Mouse (Mus musculus): ENCODE measurements around the gene Mipol1. TPM values are rescaled to one million over a fixed set of nuclear protein-coding genes. Genes with fewer than 3 reads are reported as not detected.
A peak's percentile ranks its signal among the peaks of the same experiment; 100 is the strongest.

Mipol1 gene
- 8.1 and 9.4 TPM in 2 replicates for polyA plus RNA-seq (2016; fragmentation: Nextera tagmentation; extraction: Ambion mirVana)

DNA sequence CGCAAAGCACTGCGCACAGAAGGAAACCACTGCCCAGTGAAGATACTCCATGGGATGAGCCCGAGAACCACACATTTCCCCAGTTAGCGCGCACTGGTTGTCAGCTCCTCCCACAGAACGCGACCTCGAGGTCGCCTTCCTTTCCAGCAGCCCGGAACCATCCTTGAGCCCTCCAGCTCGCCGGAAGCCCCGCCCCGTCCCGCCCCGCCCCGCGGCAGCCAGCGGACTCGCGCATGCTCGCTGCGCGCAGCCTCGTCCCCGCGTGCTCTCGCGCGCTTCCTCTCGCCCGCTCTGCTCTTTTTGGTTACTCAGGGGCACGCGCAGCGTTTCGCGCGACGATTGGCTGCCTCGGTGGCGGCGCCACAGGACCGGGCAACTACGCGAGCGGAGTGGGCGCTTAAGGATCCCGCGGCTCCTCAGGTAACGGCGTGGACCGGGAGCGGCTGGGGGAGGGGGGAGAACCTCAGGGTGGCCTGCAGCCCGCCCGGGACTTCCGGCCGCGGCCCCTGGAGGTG, at the start of gene Mipol1, which contains the start of gene Prps1l3:
Gene Mipol1, plus strand, starts transcription at position 236 of the 515 bp plus-strand sequence.
Gene Prps1l3, plus strand, starts transcription at position 221 of the 515 bp plus-strand sequence.
- 0 out of 2 replicates have a peak, but pooled peaks cover 5% of the 10 kb centered on the region for H3K36me3 ChIP-seq (replicated peaks)
- H3K27ac ChIP-seq: peak within 1 kb of the TSS; percentile 72
- under 1% methylated on average over 58 of the region's 58 CpGs for WGBS
- H3K4me3 ChIP-seq (replicated peaks): peak within 1 kb of the TSS; percentile 53
- peaks cover 7% of the 10 kb centered on the region; the same call in 1 of the 2 replicates for H3K4me1 ChIP-seq
- H3K4me2 ChIP-seq: peak within 1 kb of the TSS; percentile 63
- H3K9ac ChIP-seq: peak within 1 kb of the TSS; percentile 68
- H3K9me3 ChIP-seq: no peaks in the 10 kb centered on the region
- peak; percentile 97 for ATAC-seq (ENCODE audit: low FRiP score)
- H3K27me3 ChIP-seq: no peaks in the 10 kb centered on the region

- no peak overlapping the region for H3K9ac ChIP-seq
- no peaks in the 10 kb centered on the region for H3K9me3 ChIP-seq
- H3K4me1 ChIP-seq: peaks cover 6% of the 10 kb centered on the region
- H3K4me3 ChIP-seq (replicated peaks): no peak overlapping the region
- no peak for ATAC-seq (ENCODE audit: low FRiP score)
- WGBS: 63% methylated on average over 2 of the region's 2 CpGs
- H3K27me3 ChIP-seq: 0 out of 2 replicates have a peak, but pooled peaks cover 3% of the 10 kb centered on the region
- no peak overlapping the region for H3K27ac ChIP-seq
- H3K36me3 ChIP-seq (replicated peaks): no peaks in the 10 kb centered on the region
- H3K4me2 ChIP-seq: no peak overlapping the region
Measured at GRCm38 (mm10) chr12:57184401-57185147, 45.7 kb upstream of the Mipol1 start.

DNA sequence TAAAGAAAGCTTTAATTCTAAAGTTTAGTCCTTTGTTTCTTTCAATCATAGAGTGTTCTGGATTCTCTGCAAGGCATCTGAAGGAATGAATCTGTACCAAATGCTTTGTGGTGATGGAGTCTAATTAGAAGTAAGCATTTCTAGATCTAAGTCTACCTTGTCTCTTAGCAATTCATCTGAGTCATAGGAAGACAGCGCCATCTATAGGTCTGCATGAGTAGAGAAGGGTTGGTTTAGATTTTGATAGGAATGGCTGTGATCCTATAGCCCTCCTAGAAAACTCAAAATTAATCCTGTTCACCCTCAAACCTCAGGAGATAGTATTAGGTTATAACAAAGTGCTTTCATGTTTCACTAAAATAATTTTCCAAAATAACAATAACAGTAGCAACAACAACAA, 44.8 kb upstream of the Mipol1 start:
- Histone ChIP-seq H3K27ac (no peak overlapping the region), H3K4me1 (no peaks in the 10 kb centered on the region), H3K36me3 (replicated peaks) (no peaks in the 10 kb centered on the region), H3K4me3 (replicated peaks) (no peak overlapping the region), H3K9me3 (no peaks in the 10 kb centered on the region), H3K9ac (no peak overlapping the region), H3K27me3 (0 out of 2 replicates have a peak, but pooled peaks cover 3% of the 10 kb centered on the region), H3K4me2 (no peak overlapping the region)
- 0% methylated on average over 1 of the region's 1 CpGs for WGBS
- ATAC-seq (ENCODE audit: low FRiP score): no peak

GRCm38 (mm10) chr12:57186126-57186525, 44.1 kb upstream of the Mipol1 start:
- no peak overlapping the region for H3K4me2 ChIP-seq
- H3K27ac ChIP-seq: no peak overlapping the region
- H3K27me3 ChIP-seq: 0 out of 2 replicates have a peak, but pooled peaks cover 3% of the 10 kb centered on the region
- WGBS: 77% methylated on average over 2 of the region's 2 CpGs
- no peak for ATAC-seq (ENCODE audit: low FRiP score)
- no peak overlapping the region for H3K4me3 ChIP-seq (replicated peaks)
- H3K36me3 ChIP-seq (replicated peaks): no peaks in the 10 kb centered on the region
- no peaks in the 10 kb centered on the region for H3K4me1 ChIP-seq
- no peak overlapping the region for H3K9ac ChIP-seq
- H3K9me3 ChIP-seq: no peaks in the 10 kb centered on the region

GRCm38 (mm10) chr12:57187032-57187431, 43.2 kb upstream of the Mipol1 start:
- Histone ChIP-seq H3K9ac (no peak overlapping the region), H3K4me1 (no peaks in the 10 kb centered on the region), H3K4me3 (replicated peaks) (no peak overlapping the region), H3K27me3 (0 out of 2 replicates have a peak, but pooled peaks cover 3% of the 10 kb centered on the region), H3K27ac (no peak overlapping the region), H3K9me3 (no peaks in the 10 kb centered on the region), H3K36me3 (replicated peaks) (no peaks in the 10 kb centered on the region), H3K4me2 (no peak overlapping the region)
- WGBS: 94% methylated on average over 4 of the region's 4 CpGs
- no peak for ATAC-seq (ENCODE audit: low FRiP score)

DNA sequence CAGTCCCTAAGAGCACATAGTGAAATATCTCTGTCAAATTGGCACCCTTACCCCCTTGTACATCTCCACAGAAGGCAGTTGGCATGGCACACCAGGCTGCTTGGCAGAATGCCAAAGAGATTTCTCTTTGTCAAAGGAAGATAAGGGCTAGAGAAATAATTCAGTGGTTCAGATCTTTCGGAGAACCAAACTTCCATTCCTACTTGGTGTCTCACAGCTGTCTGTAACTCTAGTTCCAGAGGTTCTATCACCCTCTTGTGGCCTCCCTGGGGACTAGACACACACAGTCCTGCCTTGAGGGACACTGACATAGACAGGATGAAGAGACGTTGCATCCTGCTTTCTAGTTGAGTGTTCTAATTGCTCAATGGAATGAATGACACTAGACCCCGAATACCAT, 35.6 kb upstream of the Mipol1 start:
- Histone ChIP-seq H3K4me2 (no peak overlapping the region), H3K4me1 (peaks cover 12% of the 10 kb centered on the region; the same call in 1 of the 2 replicates), H3K4me3 (replicated peaks) (no peak overlapping the region), H3K9me3 (no peaks in the 10 kb centered on the region), H3K36me3 (replicated peaks) (no peaks in the 10 kb centered on the region), H3K27ac (no peak overlapping the region), H3K9ac (no peak overlapping the region), H3K27me3 (peaks cover 24% of the 10 kb centered on the region)
- 42% methylated on average over 3 of the region's 3 CpGs for WGBS
- no peak for ATAC-seq (ENCODE audit: low FRiP score)

GRCm38 (mm10) chr12:57196286-57196607, 34.0 kb upstream of the Mipol1 start:
- no peak for ATAC-seq (ENCODE audit: low FRiP score)
- WGBS: 6% methylated on average over 8 of the region's 8 CpGs

GRCm38 (mm10) chr12:57196608-57197362, 33.4 kb upstream of the Mipol1 start:
- peak overlapping the region; percentile 53 for H3K9ac ChIP-seq
- peaks cover 24% of the 10 kb centered on the region for H3K27me3 ChIP-seq
- peaks cover 12% of the 10 kb centered on the region; the same call in 1 of the 2 replicates for H3K4me1 ChIP-seq
- under 1% methylated on average over 59 of the region's 59 CpGs for WGBS
- peak; percentile 62; the same call in 1 of the 2 replicates for ATAC-seq (ENCODE audit: low FRiP score)
- H3K36me3 ChIP-seq (replicated peaks): no peaks in the 10 kb centered on the region
- H3K27ac ChIP-seq: 0 out of 2 replicates have a peak overlapping the region, but pooled peaks have one; percentile 9
- H3K4me3 ChIP-seq (replicated peaks): peak overlapping the region; percentile 51
- peak overlapping the region; percentile 84 for H3K4me2 ChIP-seq
- no peaks in the 10 kb centered on the region for H3K9me3 ChIP-seq

More at GRCm38 (mm10) chr12:57196286-57196607, 34.0 kb upstream of the Mipol1 start:
- peak overlapping the region; percentile 84 for H3K4me2 ChIP-seq
- H3K9ac ChIP-seq: peak overlapping the region; percentile 53; the same call in 1 of the 2 replicates
- 0 out of 2 replicates have a peak overlapping the region, but pooled peaks have one; percentile 9 for H3K27ac ChIP-seq
- H3K36me3 ChIP-seq (replicated peaks): no peaks in the 10 kb centered on the region
- H3K9me3 ChIP-seq: no peaks in the 10 kb centered on the region
- H3K27me3 ChIP-seq: peaks cover 24% of the 10 kb centered on the region
- peaks cover 12% of the 10 kb centered on the region; the same call in 1 of the 2 replicates for H3K4me1 ChIP-seq
- peak overlapping the region; percentile 51 for H3K4me3 ChIP-seq (replicated peaks)

DNA sequence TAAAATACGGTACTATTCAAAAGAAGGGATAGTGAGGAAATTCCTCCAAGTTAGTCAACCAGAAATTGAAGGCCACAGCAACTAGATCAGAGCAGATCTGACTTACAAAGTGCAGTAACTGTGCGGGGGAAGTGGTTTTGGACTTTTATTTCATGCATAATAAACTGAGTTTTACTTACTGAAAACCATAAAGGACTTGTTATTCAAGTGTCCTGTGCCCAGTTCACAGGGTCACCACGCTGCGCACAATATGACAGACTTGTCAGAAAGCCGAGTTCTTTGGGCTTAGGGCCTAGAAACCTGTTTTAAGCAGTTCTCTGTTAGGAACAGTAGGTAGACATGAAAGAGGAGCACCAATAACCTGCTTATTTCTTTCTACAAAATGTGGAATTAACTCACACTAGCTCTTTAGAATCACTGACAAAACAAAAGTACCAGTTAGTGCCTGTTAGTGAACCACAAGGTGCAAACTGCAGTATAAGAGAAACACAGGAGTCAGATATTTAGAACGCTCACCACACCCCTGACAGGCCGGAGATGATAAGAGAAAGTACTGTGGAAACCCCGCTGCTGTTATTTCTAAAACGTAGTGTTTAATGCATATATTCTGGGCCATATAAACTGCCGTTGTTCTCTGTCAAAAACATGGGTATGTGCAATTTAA, 32.7 kb upstream of the Mipol1 start, which contains the start of gene Slc25a21:
Gene Slc25a21, minus strand, starts transcription at position 110 of the 664 bp plus-strand sequence.
- WGBS: 44% methylated on average over 10 of the region's 10 CpGs
- Histone ChIP-seq H3K9me3 (no peaks in the 10 kb centered on the region), H3K4me2 (peak within 1 kb of the TSS; percentile 84), H3K4me3 (replicated peaks) (peak within 1 kb of the TSS; percentile 51), H3K4me1 (peaks cover 12% of the 10 kb centered on the region; the same call in 1 of the 2 replicates), H3K36me3 (replicated peaks) (no peaks in the 10 kb centered on the region), H3K27me3 (peaks cover 24% of the 10 kb centered on the region), H3K9ac (peak within 1 kb of the TSS; percentile 53), H3K27ac (0 out of 2 replicates have a peak within 1 kb of the TSS, but pooled peaks have one; percentile 9)
- ATAC-seq (ENCODE audit: low FRiP score): no peak

DNA sequence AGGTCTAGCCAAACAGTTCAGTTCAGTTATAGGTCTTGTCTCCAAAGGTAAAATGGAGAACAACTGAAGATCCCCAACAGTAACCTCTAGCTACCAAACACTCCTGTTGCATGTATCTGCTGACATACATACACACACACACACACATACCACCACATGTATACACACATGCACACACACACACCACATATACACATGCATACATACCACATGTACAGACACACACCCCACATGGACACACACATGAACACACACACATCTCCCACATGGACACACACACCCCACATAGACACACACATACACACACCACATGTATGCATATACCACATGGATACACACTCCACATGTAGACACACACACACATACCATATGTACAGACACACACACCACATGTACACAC, 32.0 kb upstream of the Mipol1 start:
- no peak for ATAC-seq (ENCODE audit: low FRiP score)
- peaks cover 12% of the 10 kb centered on the region; the same call in 1 of the 2 replicates for H3K4me1 ChIP-seq
- no peaks in the 10 kb centered on the region for H3K36me3 ChIP-seq (replicated peaks)
- H3K27ac ChIP-seq: no peak overlapping the region
- no peak overlapping the region for H3K4me2 ChIP-seq
- no peak overlapping the region for H3K4me3 ChIP-seq (replicated peaks)
- H3K27me3 ChIP-seq: peaks cover 24% of the 10 kb centered on the region
- H3K9me3 ChIP-seq: no peaks in the 10 kb centered on the region
- no peak overlapping the region for H3K9ac ChIP-seq

- Histone ChIP-seq H3K4me1 (peaks cover 12% of the 10 kb centered on the region; the same call in 1 of the 2 replicates), H3K27ac (no peak overlapping the region), H3K4me2 (no peak overlapping the region), H3K27me3 (peaks cover 24% of the 10 kb centered on the region), H3K36me3 (replicated peaks) (no peaks in the 10 kb centered on the region), H3K9me3 (no peaks in the 10 kb centered on the region), H3K4me3 (replicated peaks) (no peak overlapping the region), H3K9ac (no peak overlapping the region)
- 89% methylated on average over 2 of the region's 2 CpGs for WGBS
- no peak for ATAC-seq (ENCODE audit: low FRiP score)
Measured at GRCm38 (mm10) chr12:57199427-57199826, 30.8 kb upstream of the Mipol1 start.

Measured in forebrain, embryonic 12.5 days (tissue).